Mouse (Mus musculus): ENCODE data around the gene 2210408I21Rik. TPM values are rescaled to one million over a fixed set of nuclear protein-coding genes. Genes with fewer than 3 reads are reported as not detected.

The 2210408I21Rik gene
- total and polyA plus RNA-seq, 2 experiments from 2014 or later = 0.53 to 5.7 TPM

- ATAC-seq (ENCODE audit: insufficient read depth, low read depth) (no peak), DNase-seq (ENCODE audit: low spot score) (no peak)
- no peak overlapping the region for H3K27ac ChIP-seq (ENCODE audit: low read depth)
- no peak for TF ChIP-seq EP300 (IDR thresholded peaks at IDR 0.05; ENCODE audit: low read depth)
- TF ChIP-seq CTCF (IDR thresholded peaks at IDR 0.05; ENCODE audit: low read depth) = no peak
- no peaks in the 10 kb centered on the region for H3K27me3 ChIP-seq (ENCODE audit: control insufficient read depth, insufficient read depth, low read length)
- no peaks in the 10 kb centered on the region for H3K36me3 ChIP-seq (replicated peaks; ENCODE audit: control insufficient read depth, insufficient read depth, low read length)
- no peak overlapping the region for H3K4me3 ChIP-seq (ENCODE audit: low read depth, low read length)
- H3K4me2 ChIP-seq (ENCODE audit: low read depth, low read length) = no peak overlapping the region
- no peaks in the 10 kb centered on the region for H3K4me1 ChIP-seq (ENCODE audit: control insufficient read depth, insufficient read depth)
- 75% methylated on average over 5 of the region's 5 CpGs for WGBS
- no peak overlapping the region for H3K9ac ChIP-seq (replicated peaks; ENCODE audit: low read depth, low read length)
- no peaks in the 10 kb centered on the region for H3K9me3 ChIP-seq (replicated peaks; ENCODE audit: control insufficient read depth, low read length)
Measured at GRCm38 (mm10) chr13:77450007-77450567, 314.7 kb downstream of the 2210408I21Rik start.

- Histone ChIP-seq H3K27ac (ENCODE audit: low read depth) (no peak overlapping the region), H3K27me3 (ENCODE audit: control insufficient read depth, insufficient read depth, low read length) (no peaks in the 10 kb centered on the region), H3K36me3 (replicated peaks; ENCODE audit: control insufficient read depth, insufficient read depth, low read length) (no peaks in the 10 kb centered on the region), H3K4me3 (ENCODE audit: low read depth, low read length) (no peak overlapping the region), H3K4me2 (ENCODE audit: low read depth, low read length) (no peak overlapping the region), H3K9me3 (replicated peaks; ENCODE audit: control insufficient read depth, low read length) (no peaks in the 10 kb centered on the region), H3K9ac (replicated peaks; ENCODE audit: low read depth, low read length) (no peak overlapping the region), H3K4me1 (ENCODE audit: control insufficient read depth, insufficient read depth) (no peaks in the 10 kb centered on the region)
- 91% methylated on average over 3 of the region's 3 CpGs for WGBS
- no peak for ATAC-seq (ENCODE audit: insufficient read depth, low read depth)
- no peak for DNase-seq (ENCODE audit: low spot score)
- TF ChIP-seq CTCF (IDR thresholded peaks at IDR 0.05; ENCODE audit: low read depth) = no peak
- no peak for TF ChIP-seq EP300 (IDR thresholded peaks at IDR 0.05; ENCODE audit: low read depth)
Measured at GRCm38 (mm10) chr13:77470093-77470621, 334.8 kb downstream of the 2210408I21Rik start.

DNA sequence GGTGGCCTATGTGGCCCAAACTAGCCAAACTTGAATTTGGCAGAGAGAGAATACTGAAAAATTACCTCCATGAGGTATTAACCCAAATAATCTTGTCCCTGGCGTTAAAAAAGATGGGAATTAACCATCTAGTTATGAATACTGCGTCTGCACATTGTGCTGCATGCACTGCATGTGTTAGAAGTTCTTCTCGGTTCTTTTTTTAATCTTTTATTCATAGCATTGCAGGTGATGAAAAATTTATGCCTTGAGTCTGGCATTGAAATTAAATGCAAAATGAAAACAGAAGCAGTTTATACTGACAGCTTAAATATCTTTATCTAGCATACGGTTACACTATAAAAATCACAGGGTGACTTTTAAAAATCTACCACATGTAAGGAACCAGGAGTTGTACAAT is 341.1 kb downstream of the 2210408I21Rik start:
- Histone ChIP-seq H3K4me2 (ENCODE audit: low read depth, low read length) (no peak overlapping the region), H3K9ac (replicated peaks; ENCODE audit: low read depth, low read length) (no peak overlapping the region), H3K27ac (ENCODE audit: low read depth) (no peak overlapping the region), H3K36me3 (replicated peaks; ENCODE audit: control insufficient read depth, insufficient read depth, low read length) (no peaks in the 10 kb centered on the region), H3K4me1 (ENCODE audit: control insufficient read depth, insufficient read depth) (no peaks in the 10 kb centered on the region), H3K27me3 (ENCODE audit: control insufficient read depth, insufficient read depth, low read length) (no peaks in the 10 kb centered on the region), H3K4me3 (ENCODE audit: low read depth, low read length) (no peak overlapping the region), H3K9me3 (replicated peaks; ENCODE audit: control insufficient read depth, low read length) (no peaks in the 10 kb centered on the region)
- ATAC-seq (ENCODE audit: insufficient read depth, low read depth) (no peak), DNase-seq (ENCODE audit: low spot score) (no peak)
- WGBS = 76% methylated on average over 4 of the region's 4 CpGs
- TF ChIP-seq EP300 (IDR thresholded peaks at IDR 0.05; ENCODE audit: low read depth) = no peak
- no peak for TF ChIP-seq CTCF (IDR thresholded peaks at IDR 0.05; ENCODE audit: low read depth)

DNA sequence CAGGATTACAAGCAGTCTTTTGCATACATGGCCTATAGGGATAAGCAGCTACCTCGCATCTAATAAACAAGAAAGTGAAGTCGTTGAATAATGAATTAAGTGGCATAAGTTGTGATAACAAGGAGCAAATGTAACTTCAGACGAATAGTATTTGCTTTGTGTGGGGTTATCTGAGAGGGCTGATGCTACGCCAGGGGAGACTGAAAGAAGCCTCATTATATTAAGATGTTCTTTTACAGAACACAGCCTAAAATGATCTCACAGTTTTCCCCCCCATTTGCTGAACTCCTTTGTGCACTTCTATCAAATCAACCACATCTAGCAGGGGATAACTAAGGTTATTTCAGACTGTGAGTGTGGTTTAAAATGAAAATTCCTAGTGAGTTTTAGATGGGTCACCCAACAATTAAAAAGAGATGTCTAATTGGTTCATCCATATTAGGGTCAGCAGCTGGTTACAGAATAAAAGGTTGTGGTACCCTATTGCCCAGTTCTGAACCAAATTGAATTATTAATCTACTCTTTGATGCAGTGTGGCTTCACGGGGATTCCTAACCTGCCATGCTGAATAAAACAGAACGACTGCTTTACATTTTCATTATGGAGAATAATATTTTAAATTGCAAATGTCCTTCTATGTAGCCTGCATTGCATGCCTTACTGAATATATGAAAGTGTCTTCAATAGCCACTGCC is 343.2 kb downstream of the 2210408I21Rik start:
- Histone ChIP-seq H3K9ac (replicated peaks; ENCODE audit: low read depth, low read length) (no peak overlapping the region), H3K4me2 (ENCODE audit: low read depth, low read length) (no peak overlapping the region), H3K27me3 (ENCODE audit: control insufficient read depth, insufficient read depth, low read length) (no peaks in the 10 kb centered on the region), H3K27ac (ENCODE audit: low read depth) (no peak overlapping the region), H3K4me3 (ENCODE audit: low read depth, low read length) (no peak overlapping the region), H3K4me1 (ENCODE audit: control insufficient read depth, insufficient read depth) (no peaks in the 10 kb centered on the region), H3K36me3 (replicated peaks; ENCODE audit: control insufficient read depth, insufficient read depth, low read length) (no peaks in the 10 kb centered on the region), H3K9me3 (replicated peaks; ENCODE audit: control insufficient read depth, low read length) (no peaks in the 10 kb centered on the region)
- no peak for TF ChIP-seq EP300 (IDR thresholded peaks at IDR 0.05; ENCODE audit: low read depth)
- TF ChIP-seq CTCF (IDR thresholded peaks at IDR 0.05; ENCODE audit: low read depth) = no peak
- DNase-seq (ENCODE audit: low spot score) (no peak), ATAC-seq (ENCODE audit: insufficient read depth, low read depth) (no peak)
- 59% methylated on average over 6 of the region's 6 CpGs for WGBS

DNA sequence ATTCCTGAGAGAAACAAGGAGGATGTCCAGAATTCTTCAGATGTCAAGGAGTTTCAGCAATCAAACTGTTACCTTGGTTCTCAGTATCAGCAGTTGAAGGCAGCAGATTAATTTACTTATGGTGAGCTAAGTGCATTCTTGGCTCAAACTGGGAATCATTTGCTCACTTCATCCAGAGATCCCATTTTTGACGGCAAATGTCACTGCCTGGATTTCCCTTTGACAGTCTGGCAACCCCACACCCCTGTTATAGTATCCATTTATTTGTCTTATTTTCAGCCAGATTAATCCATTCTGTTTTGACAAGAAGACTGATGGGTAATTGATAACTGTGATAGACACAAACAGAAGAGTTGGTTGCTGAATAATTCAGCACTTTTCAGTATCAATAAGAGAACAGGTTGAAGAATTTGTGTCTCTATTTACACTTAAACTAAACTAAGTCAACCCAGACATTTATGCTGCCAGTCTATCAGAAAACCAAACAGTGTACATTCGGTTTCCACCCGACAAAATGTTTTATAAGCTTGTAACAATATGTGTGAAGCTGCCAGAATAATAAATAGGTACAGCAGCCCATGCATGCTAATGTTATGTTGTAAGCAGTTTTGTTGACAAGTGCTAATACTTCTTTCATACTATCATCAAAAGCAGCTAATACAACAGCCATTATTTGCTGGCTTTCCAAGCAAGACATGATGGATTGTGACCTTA is 354.8 kb downstream of the 2210408I21Rik start:
- Histone ChIP-seq H3K9me3 (replicated peaks; ENCODE audit: control insufficient read depth, low read length) (no peaks in the 10 kb centered on the region), H3K27ac (ENCODE audit: low read depth) (no peak overlapping the region), H3K27me3 (ENCODE audit: control insufficient read depth, insufficient read depth, low read length) (no peaks in the 10 kb centered on the region), H3K4me2 (ENCODE audit: low read depth, low read length) (no peak overlapping the region), H3K4me3 (ENCODE audit: low read depth, low read length) (no peak overlapping the region), H3K4me1 (ENCODE audit: control insufficient read depth, insufficient read depth) (no peaks in the 10 kb centered on the region), H3K36me3 (replicated peaks; ENCODE audit: control insufficient read depth, insufficient read depth, low read length) (no peaks in the 10 kb centered on the region), H3K9ac (replicated peaks; ENCODE audit: low read depth, low read length) (no peak overlapping the region)
- no peak for TF ChIP-seq CTCF (IDR thresholded peaks at IDR 0.05; ENCODE audit: low read depth)
- no peak for TF ChIP-seq EP300 (IDR thresholded peaks at IDR 0.05; ENCODE audit: low read depth)
- 65% methylated on average over 3 of the region's 3 CpGs for WGBS
- ATAC-seq (ENCODE audit: insufficient read depth, low read depth) (no peak), DNase-seq (ENCODE audit: low spot score) (no peak)
